Mouse (Mus musculus) C2C12 (cell line): ENCODE data around the gene Ntn1. TPM values are rescaled to one million over a fixed set of nuclear protein-coding genes. Genes with fewer than 3 reads are reported as not detected.

Experiments
- H3K27me3 ChIP-seq: one replicate; pipeline ENCODE4 v1.6.1; 2011; ENCODE audit not compliant: control insufficient read depth, insufficient read depth, insufficient read length
- H3K36me3 ChIP-seq: one replicate; pipeline ENCODE4 v1.6.1; 2011; ENCODE audit not compliant: control insufficient read depth, insufficient read depth
- H3K4me3 ChIP-seq: one replicate; pipeline ENCODE4 v1.5.1; 2011; ENCODE audit warnings: mild to moderate bottlenecking, control low read depth; ENCODE audit not compliant: poor library complexity, insufficient read depth, severe bottlenecking
- H3K79me2 ChIP-seq: one replicate; pipeline ENCODE4 v1.6.1; 2011; ENCODE audit not compliant: control insufficient read depth, insufficient read depth
- H3K79me3 ChIP-seq: one replicate; pipeline ENCODE4 v1.6.1; 2011; ENCODE audit warnings: low read depth, control low read depth
- H3ac ChIP-seq: one replicate; pipeline ENCODE3; 2011; ENCODE audit warnings: low read depth; ENCODE audit not compliant: control insufficient read depth, insufficient read length
- CEBPB ChIP-seq: IDR thresholded peaks from one replicate; pipeline ENCODE4 v1.6.1; 2011; ENCODE audit warnings: low read depth, mild to moderate bottlenecking, control low read depth, moderate library complexity
- CTCF ChIP-seq: IDR thresholded peaks from one replicate; pipeline ENCODE4 v1.5.1; 2011; ENCODE audit not compliant: control insufficient read depth, insufficient read depth, insufficient read length
- FOSL1 ChIP-seq: IDR thresholded peaks from one replicate; pipeline ENCODE4 v1.8.0; 2011; ENCODE audit warnings: mild to moderate bottlenecking, low read length; ENCODE audit not compliant: poor library complexity, insufficient read depth, severe bottlenecking
- MAX ChIP-seq: IDR thresholded peaks from one replicate; pipeline ENCODE4 v1.6.1; 2011; ENCODE audit warnings: mild to moderate bottlenecking, control low read depth
- MYOD1 ChIP-seq: IDR thresholded peaks from one replicate; pipeline ENCODE4 v1.6.1; 2011; ENCODE audit warnings: low read depth; ENCODE audit not compliant: control insufficient read depth, insufficient read length
- MYOG ChIP-seq: IDR thresholded peaks from one replicate; pipeline ENCODE4 v1.6.1; 2011; ENCODE audit not compliant: control insufficient read depth, insufficient read length; ENCODE audit errors: extremely low read depth
- USF1 ChIP-seq: IDR thresholded peaks from one replicate; pipeline ENCODE4 v1.6.1; 2011; ENCODE audit warnings: low read depth, mild to moderate bottlenecking, control low read depth, moderate library complexity
- polyA plus RNA-seq: library from polyadenylated mRNA; unstranded; fragments of >200 nt; fragmentation: generic; extraction: Trizol; gene quantifications from one replicate; pipeline ENCODE4 v1.2.1, GENCODE M21; 2012; ENCODE audit warnings: missing spikeins

The Ntn1 gene
- polyA plus RNA-seq, 1 experiment = 19.4 TPM

GRCm38 (mm10) chr11:68202561-68202960 is 198.1 kb downstream of the Ntn1 start:
- Histone ChIP-seq H3K79me2 (no peaks in the 10 kb centered on the region), H3K27me3 (no peaks in the 10 kb centered on the region), H3ac (no peak overlapping the region), H3K79me3 (no peaks in the 10 kb centered on the region), H3K36me3 (no peaks in the 10 kb centered on the region), H3K4me3 (no peak overlapping the region)
- TF ChIP-seq MYOD1 (no peak), FOSL1 (no peak), CEBPB (no peak), MYOG (no peak), MAX (no peak), CTCF (no peak), USF1 (no peak)

- no peaks in the 10 kb centered on the region for H3K27me3 ChIP-seq
- no peaks in the 10 kb centered on the region for H3K36me3 ChIP-seq
- no peak overlapping the region for H3ac ChIP-seq
- H3K79me2 ChIP-seq = no peaks in the 10 kb centered on the region
- no peak overlapping the region for H3K4me3 ChIP-seq
- no peaks in the 10 kb centered on the region for H3K79me3 ChIP-seq
- TF ChIP-seq FOSL1 = no peak
- no peak for TF ChIP-seq CEBPB
- no peak for TF ChIP-seq MAX
- no peak for TF ChIP-seq USF1
- TF ChIP-seq MYOG = no peak
- no peak for TF ChIP-seq MYOD1
- TF ChIP-seq CTCF = no peak
These were observed 198.7 kb downstream of the Ntn1 start for GRCm38 (mm10) chr11:68201811-68202459.

- H3K79me2 ChIP-seq = no peaks in the 10 kb centered on the region
- TF ChIP-seq MYOD1 (no peak), USF1 (no peak), MAX (no peak), CEBPB (no peak), FOSL1 (no peak), MYOG (no peak)
- no peaks in the 10 kb centered on the region for H3K79me3 ChIP-seq
- no peak overlapping the region for H3ac ChIP-seq
- H3K36me3 ChIP-seq = no peaks in the 10 kb centered on the region
- H3K4me3 ChIP-seq = no peak overlapping the region
- no peaks in the 10 kb centered on the region for H3K27me3 ChIP-seq
These were observed 199.6 kb downstream of the Ntn1 start for GRCm38 (mm10) chr11:68201063-68201462.

GRCm38 (mm10) chr11:68200500-68200899 is 200.1 kb downstream of the Ntn1 start:
- H3K79me2 ChIP-seq = no peaks in the 10 kb centered on the region
- no peak overlapping the region for H3ac ChIP-seq
- no peaks in the 10 kb centered on the region for H3K36me3 ChIP-seq
- H3K4me3 ChIP-seq = no peak overlapping the region
- no peaks in the 10 kb centered on the region for H3K79me3 ChIP-seq
- H3K27me3 ChIP-seq = no peaks in the 10 kb centered on the region
- TF ChIP-seq USF1 (no peak), FOSL1 (no peak), MYOD1 (no peak), CTCF (no peak), CEBPB (no peak), MYOG (no peak), MAX (no peak)

GRCm38 (mm10) chr11:68199801-68200423 is 200.7 kb downstream of the Ntn1 start:
- Histone ChIP-seq H3K4me3 (no peak overlapping the region), H3K79me3 (no peaks in the 10 kb centered on the region), H3K36me3 (no peaks in the 10 kb centered on the region), H3K79me2 (no peaks in the 10 kb centered on the region), H3K27me3 (no peaks in the 10 kb centered on the region), H3ac (no peak overlapping the region)
- no peak for TF ChIP-seq MYOD1
- TF ChIP-seq MYOG = no peak
- TF ChIP-seq USF1 = no peak
- TF ChIP-seq CEBPB = no peak
- no peak for TF ChIP-seq FOSL1
- TF ChIP-seq CTCF = no peak
- TF ChIP-seq MAX = no peak
